Mouse (Mus musculus) neutrophil, adult 65 days (primary cell): ENCODE data around the gene Rnf19b. TPM values are rescaled to one million over a fixed set of nuclear protein-coding genes. Genes with fewer than 3 reads are reported as not detected.

Experiments
- total RNA-seq: library from RNA; stranded (reverse); gene quantifications from 2 replicates; pipeline ENCODE4 v1.2.4, GENCODE M21; 2023

Gene Rnf19b
- 153 and 187 TPM in 2 replicates for total RNA-seq

DNA sequence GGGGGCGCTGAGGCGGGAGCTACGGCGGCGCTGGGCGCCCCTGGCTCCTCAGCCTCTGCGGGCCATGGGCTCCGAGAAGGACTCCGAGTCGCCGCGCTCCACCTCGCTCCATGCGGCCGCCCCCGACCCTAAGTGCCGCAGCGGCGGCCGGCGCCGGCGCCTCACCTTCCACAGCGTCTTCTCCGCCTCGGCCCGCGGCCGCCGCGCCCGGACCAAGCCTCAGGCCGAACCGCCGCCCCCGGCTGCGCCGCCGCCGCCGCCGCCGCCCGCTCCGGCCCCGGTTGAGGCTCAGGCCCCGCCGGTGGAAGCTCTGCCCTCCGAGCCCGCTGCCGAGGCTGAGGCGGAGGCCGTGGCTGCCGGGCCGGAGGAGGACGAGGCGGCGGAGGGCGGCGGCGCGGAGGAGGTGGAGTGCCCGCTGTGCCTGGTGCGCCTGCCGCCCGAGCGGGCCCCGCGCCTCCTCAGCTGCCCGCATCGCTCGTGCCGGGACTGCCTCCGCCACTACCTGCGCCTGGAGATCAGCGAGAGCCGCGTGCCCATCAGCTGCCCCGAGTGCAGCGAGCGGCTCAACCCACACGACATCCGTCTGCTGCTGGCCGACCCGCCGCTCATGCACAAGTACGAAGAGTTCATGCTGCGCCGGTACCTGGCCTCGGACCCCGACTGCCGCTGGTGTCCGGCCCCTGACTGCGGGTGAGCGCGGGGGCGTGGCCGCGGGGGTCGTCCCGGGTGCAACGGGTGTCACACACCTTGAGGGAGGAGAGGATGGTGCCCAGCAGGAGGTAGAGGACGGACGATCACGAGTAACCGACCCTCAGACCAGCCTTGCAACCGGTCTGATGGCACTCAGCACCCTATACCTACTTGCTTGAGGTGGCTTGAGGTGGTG lies at the start of gene Rnf19b:
Gene Rnf19b, plus strand, starts transcription at position 65 of the 886 bp plus-strand sequence.

DNA sequence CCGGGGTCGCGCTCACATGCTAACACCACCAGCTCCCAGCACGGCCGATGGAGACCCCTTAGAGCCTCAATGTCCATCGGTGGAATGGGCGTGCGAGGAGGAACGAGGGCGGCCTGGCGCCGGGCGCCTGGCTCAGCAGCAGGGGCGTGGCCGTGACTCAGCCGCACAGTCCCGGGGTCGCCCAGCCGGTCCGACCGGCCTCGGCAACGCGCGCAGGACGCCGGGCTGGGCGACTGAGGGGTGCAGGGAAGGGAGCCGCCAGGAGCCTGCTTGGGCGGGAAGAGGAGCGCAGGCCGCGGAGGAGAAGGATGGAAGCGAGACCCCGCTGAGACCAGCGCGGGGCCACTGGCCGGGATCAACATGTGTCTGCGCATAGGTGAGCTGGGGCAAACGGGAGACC lies 47.3 kb downstream of the Rnf19b start, which contains the start of gene Tmem54:
Gene Tmem54, plus strand, starts transcription at position 193 of the 400 bp plus-strand sequence.

DNA sequence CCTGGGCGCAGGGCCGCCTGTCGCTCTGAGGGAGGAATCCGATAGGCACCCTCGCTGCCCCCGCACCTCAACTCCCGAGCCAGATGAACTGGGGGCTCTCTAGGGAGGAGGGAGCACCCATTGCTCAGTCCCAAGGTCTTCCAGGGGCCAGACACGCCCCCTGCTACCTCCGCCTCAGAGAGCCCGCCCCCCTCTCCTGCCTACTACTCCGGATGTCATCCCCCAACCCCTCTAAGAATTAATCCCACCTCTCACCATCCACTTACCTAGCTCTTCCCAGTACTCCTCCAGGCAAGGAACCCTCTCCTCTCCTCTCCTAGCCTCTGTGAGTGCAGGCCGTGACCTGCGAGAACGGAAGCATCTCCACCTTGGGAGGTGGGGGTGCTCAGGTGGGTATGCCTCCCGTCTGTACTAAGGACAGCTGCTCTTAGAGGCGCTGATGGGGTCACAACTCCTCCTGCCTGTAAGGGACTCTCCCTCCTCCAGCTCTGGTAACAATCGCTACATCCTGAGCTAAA lies 63.6 kb downstream of the Rnf19b start, which contains the start of gene Hpca:
Gene Hpca, minus strand, starts transcription at position 468 of the 518 bp plus-strand sequence.

Other genes starting within 250 kb of the Rnf19b start
- 0.75 and 1.3 TPM in 2 replicates for gene Trim62, start 174.7 kb upstream of the Rnf19b start, total RNA-seq
- 0.44 and 0.59 TPM in 2 replicates for gene Azin2, start 95.8 kb upstream of the Rnf19b start, total RNA-seq
- 134 and 165 TPM in 2 replicates for gene Ak2, start 66.3 kb upstream of the Rnf19b start, total RNA-seq
- 0.52 TPM in 1 of 2 replicates, not detected in the other for gene Tmem54, start 47.3 kb downstream of the Rnf19b start, total RNA-seq
- gene Hpca, start 63.8 kb downstream of the Rnf19b start, total RNA-seq: not detected in 2 replicates
- not detected in 2 replicates for gene Fndc5, start 78.7 kb downstream of the Rnf19b start, total RNA-seq
- 6.7 and 6.9 TPM in 2 replicates for gene S100pbp, start 131.5 kb downstream of the Rnf19b start, total RNA-seq
- 26.2 and 32.9 TPM in 2 replicates for gene Yars, start 131.5 kb downstream of the Rnf19b start, total RNA-seq
- gene C77080, start 203.1 kb downstream of the Rnf19b start, total RNA-seq: 0.19 TPM in 1 of 2 replicates, not detected in the other
- gene Sync, start 229.3 kb downstream of the Rnf19b start, total RNA-seq: not detected in 2 replicates